ENCODE assay signal across 21 mouse cellular contexts in the genomic region with DNA sequence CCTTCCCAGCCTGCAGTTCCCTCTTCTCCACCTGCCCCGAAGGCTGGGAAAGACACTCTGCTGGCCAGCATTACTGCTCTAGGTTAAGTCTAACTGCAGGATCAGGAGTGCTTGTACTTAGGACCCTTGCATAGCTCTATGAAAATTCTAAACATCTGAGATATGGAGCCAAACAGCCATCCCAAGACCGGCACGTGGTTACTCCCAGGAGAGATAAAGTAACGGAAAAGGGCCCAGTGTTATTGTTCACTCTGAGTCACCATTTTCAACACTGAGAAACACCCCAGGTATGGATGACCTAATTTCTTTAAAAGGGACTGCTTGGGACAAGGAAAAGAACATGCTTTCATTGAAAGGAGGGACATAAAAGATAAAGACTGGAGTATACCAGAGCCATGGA. TPM values are rescaled to one million over a fixed set of nuclear protein-coding genes. Genes with fewer than 3 reads are reported as not detected.
DNase-seq lines count a peak whose midpoint lies in the region; ATAC-seq and TF ChIP-seq lines count a peak whose summit lies in the region.
"Had no signal": no experiment of that assay in that cellular context is flagged by ENCODE, and none has a peak within 500 bp of the region (broad histone marks: within the 10 kb centered on the region; RNA-seq: fewer than 3 reads in every experiment).

No protein-coding gene starts in this region.

- no peak overlapping the region for H3K4me3 ChIP-seq in heart, embryonic 14.5 days (ENCODE audit: control insufficient read depth in 1 of 2, insufficient read depth in 1 of 2, low read depth in 1 of 2, low read length in 2 of 2)
- no peak overlapping the region for H3K4me3 ChIP-seq in intestine, embryonic 16.5 days (ENCODE audit: low read length)
- H3K4me3 ChIP-seq in intestine, postnatal 0 days (ENCODE audit: low read depth, low read length): no peak overlapping the region
- no peak overlapping the region for H3K4me3 ChIP-seq in MEL (ENCODE audit: control insufficient read depth in 1 of 2, insufficient read depth in 1 of 2, low read depth in 2 of 2, low read length in 2 of 2)
- H3K4me3 ChIP-seq in kidney, embryonic 14.5 days (ENCODE audit: low read length): no peak overlapping the region
- H3K4me3 ChIP-seq: embryonic facial prominence, embryonic 10.5 days; heart, embryonic 12.5 days; hindbrain, embryonic 10.5 days; intestine, embryonic 15.5 days had no signal

- H3K4me1 ChIP-seq in heart, embryonic 14.5 days (ENCODE audit: control insufficient read depth in 2 of 2, insufficient read depth in 2 of 2, low read length in 2 of 2): peaks cover 2 to 19% of the 10 kb centered on the region in 2 experiments; a peak in 1 of 4 replicates
- no peaks in the 10 kb centered on the region for H3K4me1 ChIP-seq in intestine, embryonic 16.5 days (ENCODE audit: control insufficient read depth, insufficient read depth, low read length)
- H3K4me1 ChIP-seq in intestine, postnatal 0 days (replicated peaks; ENCODE audit: control insufficient read depth, insufficient read depth, low read length): no peaks in the 10 kb centered on the region
- H3K4me1 ChIP-seq in MEL (ENCODE audit: control insufficient read depth in 1 of 2, insufficient read depth in 2 of 2, low read length in 2 of 2): peaks cover 10 to 12% of the 10 kb centered on the region in 2 experiments
- H3K4me1 ChIP-seq in kidney, embryonic 14.5 days (ENCODE audit: control insufficient read depth, insufficient read depth, low read length): no peaks in the 10 kb centered on the region
- H3K4me1 ChIP-seq: embryonic facial prominence, embryonic 10.5 days; hindbrain, embryonic 10.5 days; intestine, embryonic 15.5 days had no signal

- H3K79me2 ChIP-seq in MEL (ENCODE audit: control insufficient read depth, insufficient read depth, low read length, poor library complexity): no peaks in the 10 kb centered on the region

- no peak for TF ChIP-seq POLR2A in MEL (IDR thresholded peaks at IDR 0.05; ENCODE audit: control insufficient read depth in 1 of 2, insufficient read depth in 1 of 2, low read depth in 1 of 2, low read length in 2 of 2, poor library complexity in 1 of 2)

- WGBS in heart, embryonic 14.5 days: 26% methylated on average over 4 of the region's 4 CpGs
- 77% methylated on average over 4 of the region's 4 CpGs for WGBS in intestine, embryonic 16.5 days
- WGBS in intestine, postnatal 0 days: 77% methylated on average over 4 of the region's 4 CpGs
- WGBS in kidney, embryonic 14.5 days: 91% methylated on average over 4 of the region's 4 CpGs

- TF ChIP-seq CTCF in intestine, postnatal 0 days (IDR thresholded peaks at IDR 0.05; ENCODE audit: low read depth): no peak
- TF ChIP-seq CTCF in MEL (IDR thresholded peaks at IDR 0.05 in 2 of 3, conservative IDR thresholded peaks at IDR 0.05 in 1 of 3; ENCODE audit: control insufficient read depth in 1 of 3, insufficient read depth in 1 of 3, low read depth in 2 of 3, low read length in 3 of 3, poor library complexity in 1 of 3, severe bottlenecking in 1 of 3): no peak

- H3K9ac ChIP-seq in heart, embryonic 14.5 days (ENCODE audit: low read length): no peak overlapping the region
- H3K9ac ChIP-seq in intestine, embryonic 16.5 days (ENCODE audit: low read depth, low read length): no peak overlapping the region
- H3K9ac ChIP-seq in intestine, postnatal 0 days (ENCODE audit: low read depth, low read length): no peak overlapping the region
- no peak overlapping the region for H3K9ac ChIP-seq in MEL (ENCODE audit: control insufficient read depth, low read depth, low read length, poor library complexity, severe bottlenecking)
- H3K9ac ChIP-seq in kidney, embryonic 14.5 days (ENCODE audit: low read depth, low read length): no peak overlapping the region
- H3K9ac ChIP-seq: heart, embryonic 12.5 days; hindbrain, embryonic 14.5 days; intestine, embryonic 15.5 days had no signal

- TF ChIP-seq RAD21 in MEL (IDR thresholded peaks at IDR 0.05; ENCODE audit: low read depth, low read length): no peak

- intact Hi-C loops in heart, postnatal 25 days (cut with DNase I): no loop called here

- H3K4me2 ChIP-seq in heart, embryonic 14.5 days (ENCODE audit: low read length): no peak overlapping the region
- H3K4me2 ChIP-seq in intestine, embryonic 16.5 days (ENCODE audit: low read depth, low read length): no peak overlapping the region
- no peak overlapping the region for H3K4me2 ChIP-seq in intestine, postnatal 0 days (replicated peaks; ENCODE audit: low read depth)
- H3K4me2 ChIP-seq in kidney, embryonic 14.5 days (replicated peaks; ENCODE audit: low read depth, low read length): no peak overlapping the region
- H3K4me2 ChIP-seq: heart, embryonic 12.5 days; hindbrain, embryonic 14.5 days; intestine, embryonic 15.5 days had no signal

- no peaks in the 10 kb centered on the region for H3K27me3 ChIP-seq in heart, embryonic 14.5 days (ENCODE audit: control insufficient read depth, insufficient read depth, low read length)
- H3K27me3 ChIP-seq in intestine, embryonic 16.5 days (replicated peaks; ENCODE audit: control insufficient read depth, insufficient read depth, low read length): no peaks in the 10 kb centered on the region
- H3K27me3 ChIP-seq in intestine, postnatal 0 days (replicated peaks; ENCODE audit: control insufficient read depth, insufficient read depth, low read length): no peaks in the 10 kb centered on the region
- H3K27me3 ChIP-seq in MEL (ENCODE audit: control insufficient read depth in 1 of 2, insufficient read depth in 2 of 2, low read length in 2 of 2): no peaks in the 10 kb centered on the region
- H3K27me3 ChIP-seq in kidney, embryonic 14.5 days (ENCODE audit: control insufficient read depth, insufficient read depth, low read length): no peaks in the 10 kb centered on the region
- H3K27me3 ChIP-seq: heart, embryonic 12.5 days; intestine, embryonic 15.5 days had no signal

- H3K36me3 ChIP-seq in heart, embryonic 14.5 days (ENCODE audit: control insufficient read depth, insufficient read depth, low read length): peaks cover 18% of the 10 kb centered on the region
- H3K36me3 ChIP-seq in intestine, embryonic 16.5 days (ENCODE audit: control insufficient read depth, insufficient read depth, low read length): no peaks in the 10 kb centered on the region
- H3K36me3 ChIP-seq in intestine, postnatal 0 days (ENCODE audit: control insufficient read depth, insufficient read depth): no peaks in the 10 kb centered on the region
- H3K36me3 ChIP-seq in MEL (ENCODE audit: control insufficient read depth in 1 of 2, insufficient read depth in 2 of 2, low read length in 2 of 2): peaks cover 2 to 12% of the 10 kb centered on the region in 2 experiments; a peak in 3 of 4 replicates
- H3K36me3 ChIP-seq in kidney, embryonic 14.5 days (ENCODE audit: control insufficient read depth, insufficient read depth, low read length): no peaks in the 10 kb centered on the region
- H3K36me3 ChIP-seq: embryonic facial prominence, embryonic 10.5 days; hindbrain, embryonic 10.5 days; intestine, embryonic 15.5 days had no signal

- no peak for DNase-seq in heart, postnatal 25 days (ENCODE audit: low spot score)
- peak; percentile 9 for DNase-seq in MEL (ENCODE audit: low read depth, low spot score)
- no peak for DNase-seq in natural killer cell, adult 2 months (ENCODE audit: low spot score in 2 of 2)
- DNase-seq: adrenal gland, adult 8-10 months; adrenal gland, postnatal 36 days; B cell, adult 2 months; cerebellum, adult 2 months; cerebellum, postnatal 10 days; gastrocnemius, postnatal 36 days; kidney, adult 8-10 months had no signal

- ATAC-seq in heart, embryonic 14.5 days (ENCODE audit: insufficient number of reproducible peaks, insufficient read depth, low FRiP score, low read depth): no peak
- 0 out of 2 replicates have a peak, but pooled peaks have one; percentile 13 for ATAC-seq in intestine, embryonic 16.5 days
- ATAC-seq in intestine, postnatal 0 days: no peak
- ATAC-seq in kidney, embryonic 14.5 days (ENCODE audit: low FRiP score, low TSS enrichment): no peak
- ATAC-seq: forebrain, embryonic 14.5 days; intestine, embryonic 15.5 days had no signal

- TF ChIP-seq EP300 in MEL (IDR thresholded peaks at IDR 0.05; ENCODE audit: low read depth in 1 of 2, low read length in 2 of 2): peak in 1 of 2 experiments; percentile 31; a peak in 1 of 4 replicates

- no peaks in the 10 kb centered on the region for H3K9me3 ChIP-seq in heart, embryonic 14.5 days (ENCODE audit: control insufficient read depth, low read length)
- H3K9me3 ChIP-seq in intestine, embryonic 16.5 days (ENCODE audit: control insufficient read depth, low read length): no peaks in the 10 kb centered on the region
- H3K9me3 ChIP-seq in intestine, postnatal 0 days (ENCODE audit: control insufficient read depth): no peaks in the 10 kb centered on the region
- no peaks in the 10 kb centered on the region for H3K9me3 ChIP-seq in MEL (replicated peaks; ENCODE audit: insufficient read depth, low read length)
- H3K9me3 ChIP-seq in kidney, embryonic 14.5 days (ENCODE audit: control insufficient read depth, low read length): no peaks in the 10 kb centered on the region
- H3K9me3 ChIP-seq: embryonic facial prominence, embryonic 10.5 days; heart, embryonic 12.5 days; hindbrain, embryonic 10.5 days; intestine, embryonic 15.5 days had no signal

- H3K27ac ChIP-seq in heart, embryonic 14.5 days (replicated peaks in 1 of 2; ENCODE audit: control insufficient read depth in 1 of 2, insufficient read depth in 1 of 2, low read depth in 2 of 2, low read length in 2 of 2): peak overlapping the region; percentile 23 to 30; a peak in 2 of 4 replicates
- no peak overlapping the region for H3K27ac ChIP-seq in intestine, embryonic 16.5 days (ENCODE audit: low read length)
- H3K27ac ChIP-seq in intestine, postnatal 0 days (ENCODE audit: low read depth, low read length): no peak overlapping the region
- peak overlapping the region; percentile 4; the same call in 1 of the 2 replicates for H3K27ac ChIP-seq in MEL (ENCODE audit: control insufficient read depth, low read depth, low read length)
- H3K27ac ChIP-seq in kidney, embryonic 14.5 days (ENCODE audit: low read depth, low read length): no peak overlapping the region
- H3K27ac ChIP-seq: embryonic facial prominence, embryonic 10.5 days; hindbrain, embryonic 10.5 days; hindbrain, embryonic 14.5 days; intestine, embryonic 15.5 days; kidney, postnatal 0 days had no signal

TF ChIP-seq in MEL, 35 proteins besides CTCF, POLR2A, EP300 and RAD21 (continues in another document):
- 0 out of 2 replicates have a peak, but pooled peaks have one; percentile 15 for TF ChIP-seq MYB (IDR thresholded peaks at IDR 0.05; ENCODE audit: low read depth, low read length)
- no peak for TF ChIP-seq TAL1 (IDR thresholded peaks at IDR 0.05; ENCODE audit: low read length)

RNA-seq across cellular contexts. Expression of gene Rsu1, which starts 45.2 kb away (rescaled TPM):
- 140 and 147 TPM in 2 replicates for polyA plus RNA-seq in heart, embryonic 14.5 days (2014; fragmentation: Nextera tagmentation; extraction: Ambion mirVana)
- 10 to 100 TPM; 54.1 to 54.7 TPM for total RNA-seq in heart, postnatal 25 days (2021)
- polyA plus RNA-seq in intestine, embryonic 16.5 days (2015; fragmentation: Nextera tagmentation; extraction: Ambion mirVana): 100 and 103 TPM in 2 replicates
- polyA plus RNA-seq in intestine, postnatal 0 days (2015; fragmentation: Nextera tagmentation; extraction: Ambion mirVana): 66.4 and 68.3 TPM in 2 replicates
- 52.4 and 58.1 TPM in 2 replicates for total RNA-seq in MEL (2012; rRNA removed)
- polyA plus RNA-seq in MEL (2012; ENCODE audit: insufficient read depth in 1 of 2, insufficient read length in 2 of 2, low read depth in 1 of 2, low replicate concordance in 2 of 2, missing spikeins in 1 of 2): 10 to 100 TPM in 1 of 2 experiments, not detected in 1; 81.9 TPM
- polyA plus RNA-seq in kidney, embryonic 14.5 days (2014; fragmentation: Nextera tagmentation; extraction: Ambion mirVana): 113 and 119 TPM in 2 replicates

Comparison
In these comparisons a context has a peak if more than half of its experiments do, and no peak if none do; other contexts are left out.
1. H3K27ac ChIP-seq: peak in heart, embryonic 14.5 days (2 of 2) and MEL (single experiment); none in intestine, embryonic 16.5 days (single experiment), intestine, postnatal 0 days (single experiment) and kidney, embryonic 14.5 days (single experiment).